Mouse (Mus musculus) spleen, adult 2 months (tissue): ENCODE measurements around the gene Acox1.

ENCODE experiments used
- CTCF ChIP-seq: fragments of 200-500 bp; IDR thresholded peaks from 2 replicates; pipeline ENCODE4 v1.5.1; 2011; ENCODE audit warnings: mild to moderate bottlenecking, inconsistent platforms; ENCODE audit not compliant: insufficient read depth, insufficient read length, insufficient replicate concordance; ENCODE audit errors: extremely low read depth
- POLR2A ChIP-seq: fragments of 200-500 bp; IDR thresholded peaks from 2 replicates; pipeline ENCODE4 v1.6.1; 2011; ENCODE audit warnings: low read depth, low read length, inconsistent platforms

- no peak for TF ChIP-seq CTCF
- TF ChIP-seq POLR2A: no peak
Measured at GRCm38 (mm10) chr11:116149341-116149740, 49.5 kb downstream of the Acox1 start.
